Mouse (Mus musculus) v-Abl transformed pro-B cells (cell line): ENCODE data around the gene Lmna.

ENCODE experiments used
- in situ Hi-C, 2 experiments: fragments of 400-800 bp; cut with MboI; formaldehyde crosslinking; loops; one replicate each; pipeline ENCODE4 v1.15.1; 2025; ENCODE audit not compliant: unreplicated experiment in 2 of 2

Gene Lmna

DNA sequence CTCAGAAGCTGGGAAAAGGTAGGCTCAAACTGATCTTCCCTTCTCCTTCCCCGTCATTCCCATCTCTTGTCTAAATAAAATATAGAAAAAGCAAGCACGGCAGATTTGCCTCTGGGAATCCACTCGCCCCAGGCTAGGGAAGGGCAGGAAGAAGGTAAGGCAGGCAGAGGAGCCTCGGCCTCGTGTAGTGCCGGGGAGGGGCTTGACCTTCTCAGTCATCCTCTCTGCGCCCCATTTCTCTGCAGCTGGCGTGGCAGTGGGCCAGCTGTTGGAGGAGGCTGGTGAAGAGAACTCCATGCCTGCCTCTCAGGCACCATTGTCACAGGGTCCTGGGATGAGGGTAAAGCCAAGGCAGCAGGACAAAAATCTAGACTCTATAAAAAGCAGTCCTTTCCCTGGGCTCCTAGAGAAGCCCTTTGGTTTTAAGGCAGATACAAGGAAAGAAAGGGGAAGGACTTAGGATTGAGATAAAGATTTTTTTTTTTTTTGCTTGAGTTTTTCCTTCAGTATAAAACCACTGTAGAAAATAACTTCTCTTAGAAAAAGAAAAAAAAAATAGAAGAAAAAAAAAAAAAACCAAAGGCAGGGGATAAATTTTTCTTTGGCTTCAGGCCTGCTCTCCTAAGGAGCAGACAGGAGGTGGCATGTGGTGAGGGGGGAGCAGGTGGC is 28.2 kb downstream of the Lmna start:
- in situ Hi-C loops = loop anchor here in 1 of 2 experiments (10.0 kb wide), 1 partner anchor 123 kb away; the partner anchor contains the start of gene Arhgef2

GRCm38 (mm10) chr3:88480679-88481078 is 29.1 kb downstream of the Lmna start:
- in situ Hi-C loops = loop anchor here in 1 of 2 experiments (10.0 kb wide), 1 partner anchor 124 kb away; the partner anchor contains the start of gene Arhgef2

- in situ Hi-C loops = loop anchor here in 1 of 2 experiments (10.0 kb wide), 1 partner anchor 125 kb away; the partner anchor contains the start of gene Arhgef2
Observed at GRCm38 (mm10) chr3:88479828-88480227, 29.9 kb downstream of the Lmna start.

- in situ Hi-C loops = no loop called here
Observed at GRCm38 (mm10) chr3:88479163-88479562, 30.6 kb downstream of the Lmna start.

DNA sequence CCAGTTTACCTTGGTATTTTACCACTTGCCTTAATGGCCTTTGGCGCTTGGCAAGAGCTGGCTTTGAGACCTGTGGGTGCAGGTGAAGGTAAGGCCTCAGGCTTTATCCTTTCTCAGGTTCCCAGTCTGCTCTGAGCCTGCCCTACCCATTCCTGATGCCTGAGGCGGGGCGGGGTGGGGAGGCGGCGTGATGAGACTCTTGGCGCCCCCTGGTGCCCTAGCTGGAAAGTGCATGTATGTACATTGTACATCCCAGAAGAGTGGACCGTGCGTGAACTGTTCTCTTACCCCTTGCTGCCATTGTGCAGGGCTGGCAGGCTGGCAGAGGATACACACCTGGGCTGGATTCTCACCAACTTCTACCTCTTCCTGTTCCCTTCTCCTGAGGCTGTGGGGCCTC is 32.0 kb downstream of the Lmna start:
- in situ Hi-C loops = no loop called here

DNA sequence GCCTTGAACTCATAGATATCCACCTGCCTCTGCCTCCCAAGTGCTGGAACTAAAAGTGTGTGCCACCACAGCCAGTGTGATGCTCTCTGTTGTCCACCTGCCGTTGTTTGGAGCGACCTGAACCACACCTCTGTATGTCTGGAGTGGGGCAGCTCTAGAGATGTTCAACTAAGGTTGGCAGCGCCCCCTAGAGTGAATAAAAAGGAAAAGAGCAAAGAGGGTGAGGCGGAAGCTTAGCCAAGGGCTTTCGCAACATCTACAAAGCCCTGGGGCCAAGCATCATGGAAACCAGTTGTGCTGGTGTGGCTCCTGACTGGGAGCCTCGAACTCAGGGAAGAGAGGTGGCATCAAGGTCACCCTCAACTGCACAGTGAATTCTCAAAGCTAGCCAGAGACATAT is 33.4 kb downstream of the Lmna start:
- in situ Hi-C loops = no loop called here

DNA sequence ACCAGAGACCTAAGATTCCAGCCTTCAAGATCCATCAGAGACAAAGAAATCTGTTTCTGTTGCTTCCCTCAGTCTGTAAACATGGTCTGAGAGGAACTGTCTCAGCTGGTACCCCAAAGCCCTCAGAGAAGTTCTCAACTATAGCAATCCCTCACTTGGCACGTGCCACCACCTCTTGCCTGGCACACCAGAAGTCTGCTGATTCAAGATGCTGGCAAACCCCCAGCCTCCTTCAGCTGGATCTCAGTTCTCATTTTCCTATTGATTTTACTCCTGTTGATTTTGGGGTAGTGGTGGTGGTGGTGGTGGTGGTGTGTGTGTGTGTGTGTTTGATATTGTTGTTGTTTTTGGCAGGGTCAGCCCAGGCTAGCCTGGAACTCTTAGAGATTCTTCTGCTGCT is 36.2 kb downstream of the Lmna start:
- in situ Hi-C loops = loop anchor here (5.0 kb wide), 2 partner anchors 66 to 141 kb away; no protein-coding TSS in a partner anchor

GRCm38 (mm10) chr3:88473020-88473419 is 36.7 kb downstream of the Lmna start:
- in situ Hi-C loops = loop anchor here (5.0 kb wide), 2 partner anchors 66 to 141 kb away; no protein-coding TSS in a partner anchor

- in situ Hi-C loops = loop anchor here (5.0 kb wide), 2 partner anchors 64 to 139 kb away; no protein-coding TSS in a partner anchor
Observed at GRCm38 (mm10) chr3:88470943-88471479, 38.7 kb downstream of the Lmna start.

- in situ Hi-C loops = loop anchor here in 1 of 2 experiments (5.0 kb wide), 1 partner anchor 62 kb away; no protein-coding TSS in a partner anchor
Observed at GRCm38 (mm10) chr3:88469466-88469865, 40.3 kb downstream of the Lmna start.

GRCm38 (mm10) chr3:88467116-88467824 is 42.5 kb downstream of the Lmna start:
- in situ Hi-C loops = loop anchor here in 1 of 2 experiments (5.0 kb wide), 1 partner anchor 60 kb away; no protein-coding TSS in a partner anchor

DNA sequence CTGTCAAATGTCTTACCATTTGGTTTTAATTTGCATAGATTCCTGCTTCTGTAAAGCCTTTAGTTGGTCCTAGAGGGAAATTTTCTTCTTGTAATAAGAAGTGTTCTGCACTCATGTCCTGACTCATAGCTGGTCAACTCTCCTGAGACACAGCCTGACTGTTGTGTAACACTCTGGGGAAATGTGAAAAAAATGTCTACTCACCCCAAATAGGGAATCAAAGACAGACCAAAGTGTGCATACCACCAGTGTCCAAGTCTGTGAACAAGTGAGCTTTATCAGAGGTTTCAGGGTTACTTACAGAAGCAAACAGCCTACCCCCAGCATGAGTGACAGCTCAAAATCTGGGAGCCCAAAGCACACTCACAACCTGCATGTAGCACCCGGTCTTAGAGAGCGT is 44.6 kb downstream of the Lmna start:
- in situ Hi-C loops = loop anchor here in 1 of 2 experiments (5.0 kb wide), 1 partner anchor 58 kb away; no protein-coding TSS in a partner anchor

GRCm38 (mm10) chr3:88464425-88464824 is 45.3 kb downstream of the Lmna start:
- in situ Hi-C loops = no loop called here

DNA sequence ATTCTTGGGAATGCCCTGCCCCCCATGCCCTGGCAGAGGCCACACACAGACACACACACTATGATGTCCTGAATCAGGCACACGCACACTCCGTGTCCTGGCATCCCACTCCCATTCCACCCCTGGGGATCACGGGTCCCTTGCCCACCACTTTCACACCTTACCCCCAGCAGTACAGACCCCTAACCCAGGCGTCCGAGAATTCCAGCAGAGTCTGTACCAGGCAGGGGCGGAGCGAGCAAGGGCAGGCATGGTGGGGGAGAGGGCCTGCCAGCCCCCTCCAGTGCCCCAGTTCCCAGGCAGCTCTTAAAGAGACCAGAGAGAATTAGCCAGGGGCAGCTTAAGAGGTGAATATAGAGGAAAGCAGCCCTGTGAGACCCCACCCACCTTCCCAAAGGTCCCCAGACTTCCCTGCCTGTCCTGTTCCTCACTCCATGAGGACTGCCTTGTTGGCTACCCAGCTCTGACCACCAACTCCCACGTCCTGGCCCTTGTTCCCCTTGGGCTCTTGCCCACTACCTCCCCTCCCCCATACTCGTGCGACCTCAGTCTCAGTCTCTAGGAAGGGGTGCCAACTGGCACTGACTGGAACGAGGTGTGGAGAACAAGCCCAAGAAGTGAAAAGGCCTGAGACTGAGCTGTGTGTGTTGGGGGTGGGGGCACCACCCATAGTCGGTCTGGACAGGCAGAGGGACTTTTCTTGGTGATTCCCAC is 48.6 kb downstream of the Lmna start, which contains the start of gene Sema4a:
Gene Sema4a (minus strand): TSS at position 200 of the 714 bp plus-strand sequence.
- in situ Hi-C loops = no loop called here

DNA sequence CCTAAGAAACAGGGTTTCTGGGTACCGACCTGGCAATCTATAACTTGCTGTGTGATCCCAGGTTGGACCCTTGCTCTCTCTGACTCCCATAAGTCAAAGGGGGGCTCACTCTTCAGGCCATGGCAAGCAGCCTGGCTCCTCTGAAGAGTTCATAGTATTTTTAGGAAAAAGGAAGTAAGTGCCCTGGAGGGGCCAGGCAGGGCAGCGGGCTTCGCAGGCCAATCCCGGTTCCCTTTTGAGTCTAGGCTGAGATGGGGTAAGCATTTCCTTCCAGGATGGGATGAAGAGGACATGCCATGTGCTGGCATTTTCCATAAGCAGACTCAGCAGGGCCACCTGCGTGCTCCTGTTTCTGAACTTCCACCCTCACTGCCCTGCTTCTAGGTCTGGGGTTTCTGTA is 49.7 kb downstream of the Lmna start:
- in situ Hi-C loops = no loop called here

DNA sequence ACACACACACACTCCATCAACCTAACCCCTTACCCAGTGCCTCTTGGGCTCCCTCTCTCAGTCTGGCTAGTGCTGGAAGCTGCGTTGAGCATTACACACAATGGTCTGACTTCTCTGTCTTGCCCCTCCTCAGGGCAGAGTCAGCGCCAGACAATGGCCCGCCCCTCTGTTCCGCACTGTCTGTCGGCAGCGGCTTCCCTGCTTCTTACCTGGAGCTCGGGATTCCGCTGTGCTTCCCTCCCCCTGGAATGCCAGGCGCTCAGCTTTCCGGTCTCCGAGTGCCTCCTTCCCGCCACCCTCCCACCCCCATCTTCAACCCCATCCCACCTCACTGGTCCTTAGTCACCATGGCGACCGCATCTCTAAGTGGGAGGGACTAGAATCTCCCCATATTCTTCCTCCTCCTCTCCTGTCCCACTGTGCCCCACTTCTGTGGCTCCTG is 51.0 kb downstream of the Lmna start:
- in situ Hi-C loops = no loop called here

- in situ Hi-C loops = no loop called here
Observed at GRCm38 (mm10) chr3:88456746-88457532, 52.8 kb downstream of the Lmna start.

GRCm38 (mm10) chr3:88456313-88456712 is 53.4 kb downstream of the Lmna start:
- in situ Hi-C loops = no loop called here

DNA sequence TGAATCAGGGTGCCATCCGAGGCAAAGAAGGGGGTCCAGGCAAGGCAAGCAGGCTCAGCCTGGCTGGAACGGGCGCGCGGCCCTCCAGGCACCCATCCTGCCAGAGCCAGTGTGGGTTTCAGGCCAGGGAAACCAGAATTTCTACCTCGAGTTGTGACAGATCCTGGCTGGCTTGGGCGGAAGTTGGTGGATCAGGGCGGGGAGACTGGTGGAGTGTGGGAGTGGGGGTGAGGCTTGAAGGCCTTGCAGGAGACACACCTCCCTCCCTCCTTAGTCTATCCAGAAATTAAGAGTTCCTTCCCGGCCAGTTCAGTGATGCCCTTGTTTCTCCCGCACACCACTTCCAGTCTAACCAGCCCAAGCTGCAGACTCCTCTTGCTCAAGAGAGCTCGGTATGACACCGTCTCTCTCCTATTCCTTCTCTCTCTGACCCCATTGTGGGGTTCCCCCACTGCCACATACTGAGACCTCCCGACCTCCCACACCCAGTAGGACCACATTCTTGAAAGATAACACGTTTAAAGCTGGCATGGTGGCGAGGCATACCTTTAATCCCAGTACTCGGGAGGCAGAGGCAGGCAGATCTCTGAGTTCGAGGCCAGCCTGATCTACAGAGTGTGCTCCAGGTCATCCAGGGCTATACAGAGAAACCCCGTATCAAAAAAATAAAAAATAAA is 54.0 kb downstream of the Lmna start:
- in situ Hi-C loops = no loop called here
